Mouse (Mus musculus) brain, embryonic 14.5 days (tissue): ENCODE data around the gene Rnf111.

Experiments used
- CTCF ChIP-seq: fragments of 200-500 bp; IDR thresholded peaks from 2 replicates; pipeline ENCODE4 v1.5.1; 2012; ENCODE audit warnings: inconsistent platforms, mild to moderate bottlenecking, moderate library complexity, borderline replicate concordance; ENCODE audit not compliant: insufficient read depth, insufficient read length; ENCODE audit errors: extremely low read depth
- POLR2A ChIP-seq: fragments of 200-500 bp; IDR thresholded peaks from 2 replicates; pipeline ENCODE4 v1.6.1; 2012; ENCODE audit warnings: mild to moderate bottlenecking, inconsistent platforms, borderline replicate concordance; ENCODE audit not compliant: poor library complexity, insufficient read depth, insufficient read length, severe bottlenecking; ENCODE audit errors: extremely low read depth

- TF ChIP-seq CTCF (no peak), POLR2A (no peak)
These were observed 30.1 kb downstream of the Rnf111 start for GRCm38 (mm10) chr9:70473400-70473799.
